Mouse (Mus musculus) ES-E14 (cell line): ENCODE measurements at regions not wholly inside any gene's neighbourhood (a gene's known extent, or its start where the extent isn't known, plus 50 kb on each side); places are given as distances from the start of the nearest gene placed in this dataset.

ENCODE experiments used
- CHD2 ChIP-seq: IDR thresholded peaks from 2 replicates; pipeline ENCODE4 v1.6.1; 2014; ENCODE audit warnings: mild to moderate bottlenecking, low read depth, low read length, inconsistent platforms
- HCFC1 ChIP-seq: IDR thresholded peaks from 2 replicates; pipeline ENCODE4 v1.6.1; 2012; ENCODE audit warnings: low read length, inconsistent platforms, borderline replicate concordance; ENCODE audit not compliant: insufficient read depth
- MAFK ChIP-seq: IDR thresholded peaks from 2 replicates; pipeline ENCODE4 v1.6.1; 2014; ENCODE audit warnings: mild to moderate bottlenecking, low read depth, low read length, inconsistent platforms; ENCODE audit not compliant: insufficient read depth
- ZC3H11A ChIP-seq: IDR thresholded peaks from 2 replicates; pipeline ENCODE4 v1.6.1; 2012; ENCODE audit warnings: low read depth, mild to moderate bottlenecking, inconsistent platforms, low read length, borderline replicate concordance

GRCm38 (mm10) chr4:54027565-54028237, 201.9 kb downstream of the Tmem38b start:
- TF ChIP-seq ZC3H11A (no peak), CHD2 (no peak), HCFC1 (no peak), MAFK (no peak)
